Mouse (Mus musculus): Measurements from ENCODE around the gene Espl1. TPM values are rescaled to one million over a fixed set of nuclear protein-coding genes. Genes with fewer than 3 reads are reported as not detected.

Gene Espl1
- total RNA-seq, 2 experiments from 2014 or later, result 20.8 to 30.4 TPM

DNA sequence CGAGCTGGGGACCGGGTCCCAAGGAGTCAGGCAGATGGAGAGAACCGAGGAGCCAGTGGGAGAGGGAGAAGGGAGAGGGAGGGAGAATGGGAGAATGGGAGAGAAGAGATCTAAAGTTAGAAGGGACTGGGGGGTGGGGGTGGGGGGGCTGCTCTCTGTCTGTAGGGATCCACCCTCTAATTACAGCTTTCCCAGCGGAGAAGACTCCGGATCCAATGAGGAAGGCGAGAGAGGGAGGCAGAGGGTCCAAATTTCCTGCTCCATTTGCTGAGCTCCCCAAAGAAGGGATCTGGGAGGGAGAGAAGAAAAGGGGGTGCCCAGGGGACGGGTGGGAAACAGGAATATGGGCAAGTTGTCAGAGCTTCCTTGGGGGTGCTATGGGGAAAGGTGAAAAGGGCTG, 70.2 kb downstream of the Espl1 start:
- no peak for ATAC-seq (replicated peaks; ENCODE audit: poor library complexity, severe bottlenecking)

DNA sequence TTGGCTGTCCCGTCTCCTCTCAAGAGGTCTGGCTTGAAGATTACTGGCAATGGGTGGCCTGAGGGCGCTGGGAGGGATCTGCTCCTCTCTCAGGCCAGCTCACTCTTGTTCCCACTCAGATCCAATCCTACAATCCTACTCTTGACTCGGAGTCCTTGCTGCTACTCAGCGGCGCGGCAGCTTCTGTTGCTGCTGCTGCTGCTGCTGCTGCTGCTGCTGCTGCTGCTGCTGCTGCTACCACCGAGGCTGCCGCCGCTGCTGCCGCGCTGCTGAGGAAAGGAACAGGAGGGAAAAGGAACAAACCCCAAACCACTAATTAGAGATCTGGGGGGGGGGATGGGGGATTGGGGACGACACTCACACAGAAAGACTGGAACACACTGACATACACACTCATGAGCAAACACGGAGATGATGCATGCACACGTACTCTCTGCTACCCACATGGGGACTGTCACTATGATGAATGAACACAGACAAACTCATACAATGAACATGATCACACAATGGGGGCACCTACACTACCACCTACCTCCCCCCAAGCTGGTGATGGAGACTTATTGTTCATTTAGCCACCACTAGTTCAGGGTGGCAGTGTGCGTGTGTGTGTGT, 70.8 kb downstream of the Espl1 start, which contains the start of gene Sp7:
Sp7 (minus strand) TSS at position 450 of the 612 bp plus-strand sequence.
- ATAC-seq (replicated peaks; ENCODE audit: poor library complexity, severe bottlenecking), result 0 out of 2 replicates have a peak, but pooled peaks have one; percentile 11

DNA sequence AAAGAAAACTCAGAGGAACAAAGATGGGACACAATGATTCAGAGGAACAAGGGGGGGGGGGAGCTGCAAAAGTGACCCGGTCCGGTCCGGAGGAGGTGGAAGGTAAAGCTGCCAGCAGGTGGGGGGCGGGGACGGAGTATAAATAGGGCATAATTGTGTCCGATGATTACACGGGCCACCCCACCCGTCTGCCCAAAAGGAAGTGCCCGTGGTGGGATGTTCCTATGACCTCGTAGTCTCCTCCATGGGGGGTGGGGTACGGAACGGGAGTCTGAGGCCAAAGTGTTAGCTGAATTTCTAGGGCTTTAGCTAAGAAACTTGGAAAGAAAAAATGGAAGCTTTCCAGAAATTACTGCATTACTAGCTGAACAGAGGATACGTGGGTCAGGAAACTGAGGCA, 73.9 kb downstream of the Espl1 start:
- ATAC-seq (replicated peaks; ENCODE audit: poor library complexity, severe bottlenecking), result no peak

DNA sequence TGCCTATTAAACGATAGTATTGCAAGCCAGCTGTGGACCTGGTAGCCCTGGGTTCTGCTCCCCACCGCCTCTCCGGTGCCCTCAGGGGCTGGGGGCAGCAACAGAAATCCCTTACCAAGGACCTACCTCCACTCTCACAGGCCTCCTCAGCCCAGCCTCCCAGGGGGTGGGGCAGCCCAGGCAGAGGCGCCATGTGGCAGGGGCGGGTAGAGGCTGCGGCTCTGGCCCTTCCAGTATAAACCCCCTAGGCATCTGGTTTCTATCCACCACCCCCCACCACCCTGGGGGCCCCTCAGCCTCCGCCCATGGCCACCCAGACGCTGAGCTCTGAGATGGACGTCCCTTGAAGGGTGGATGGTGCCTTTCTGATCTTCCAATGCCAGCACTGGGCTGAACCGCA, 74.7 kb downstream of the Espl1 start:
- ATAC-seq (replicated peaks; ENCODE audit: poor library complexity, severe bottlenecking), result no peak

Other genes with a start within 250 kb of the Espl1 start
- gene Eif4b, start 222.5 kb upstream of the Espl1 start, total RNA-seq (2014; fragmentation: Nextera tagmentation), result 244 and 264 TPM in 2 replicates
- 450 TPM in 2 replicates for gene Eif4b, start 222.5 kb upstream of the Espl1 start, total RNA-seq (2017)
- 0.17 TPM in 1 of 2 replicates, not detected in the other for gene Tns2, start 195.9 kb upstream of the Espl1 start, total RNA-seq (2014; fragmentation: Nextera tagmentation)
- not detected in 2 replicates for gene Tns2, start 195.9 kb upstream of the Espl1 start, total RNA-seq (2017)
- 10.9 and 12.6 TPM in 2 replicates for gene Spryd3, start 160.0 kb upstream of the Espl1 start, total RNA-seq (2014; fragmentation: Nextera tagmentation)
- gene Spryd3, start 160.0 kb upstream of the Espl1 start, total RNA-seq (2017), result 13.2 and 24.2 TPM in 2 replicates
- not detected in 2 replicates for gene Igfbp6, start 151.9 kb upstream of the Espl1 start, total RNA-seq (2014; fragmentation: Nextera tagmentation)
- not detected in 2 replicates for gene Igfbp6, start 151.9 kb upstream of the Espl1 start, total RNA-seq (2017)
- gene Soat2, start 145.7 kb upstream of the Espl1 start, total RNA-seq (2014; fragmentation: Nextera tagmentation), result 0.85 and 0.97 TPM in 2 replicates
- 0.15 and 0.56 TPM in 2 replicates for gene Soat2, start 145.7 kb upstream of the Espl1 start, total RNA-seq (2017)
- gene Zfp740, start 93.0 kb upstream of the Espl1 start, total RNA-seq (2014; fragmentation: Nextera tagmentation), result 48.7 and 68.9 TPM in 2 replicates
- gene Zfp740, start 93.0 kb upstream of the Espl1 start, total RNA-seq (2017), result 23.8 and 27.8 TPM in 2 replicates
- gene Csad, start 91.5 kb upstream of the Espl1 start, total RNA-seq (2014; fragmentation: Nextera tagmentation), result 17.0 and 18.1 TPM in 2 replicates
- gene Csad, start 91.5 kb upstream of the Espl1 start, total RNA-seq (2017), result 7.5 and 23.4 TPM in 2 replicates
- gene Itgb7, start 64.3 kb upstream of the Espl1 start, total RNA-seq (2014; fragmentation: Nextera tagmentation), result 7.4 and 42.7 TPM in 2 replicates
- 15.2 and 31.6 TPM in 2 replicates for gene Itgb7, start 64.3 kb upstream of the Espl1 start, total RNA-seq (2017)
- gene Rarg, start 38.7 kb upstream of the Espl1 start, total RNA-seq (2014; fragmentation: Nextera tagmentation), result 7.5 and 11.5 TPM in 2 replicates
- gene Rarg, start 38.7 kb upstream of the Espl1 start, total RNA-seq (2017), result 2.0 and 3.4 TPM in 2 replicates
- gene Gm9918, start 25.7 kb upstream of the Espl1 start, total RNA-seq (2014; fragmentation: Nextera tagmentation), result not detected in 2 replicates
- gene Gm9918, start 25.7 kb upstream of the Espl1 start, total RNA-seq (2017), result not detected in 2 replicates
- 20.0 and 39.8 TPM in 2 replicates for gene Mfsd5, start 16.8 kb upstream of the Espl1 start, total RNA-seq (2014; fragmentation: Nextera tagmentation)
- gene Mfsd5, start 16.8 kb upstream of the Espl1 start, total RNA-seq (2017), result 16.1 and 29.4 TPM in 2 replicates
- gene Pfdn5, start 29.9 kb downstream of the Espl1 start, total RNA-seq (2014; fragmentation: Nextera tagmentation), result 299 and 314 TPM in 2 replicates
- gene Pfdn5, start 29.9 kb downstream of the Espl1 start, total RNA-seq (2017), result 366 and 404 TPM in 2 replicates
- 63.3 and 88.7 TPM in 2 replicates for gene Myg1, start 35.4 kb downstream of the Espl1 start, total RNA-seq (2014; fragmentation: Nextera tagmentation)
- gene Myg1, start 35.4 kb downstream of the Espl1 start, total RNA-seq (2017), result 55.1 and 59.9 TPM in 2 replicates
- 120 and 123 TPM in 2 replicates for gene Aaas, start 54.5 kb downstream of the Espl1 start, total RNA-seq (2014; fragmentation: Nextera tagmentation)
- gene Aaas, start 54.5 kb downstream of the Espl1 start, total RNA-seq (2017), result 147 and 153 TPM in 2 replicates
- not detected in 2 replicates for gene Sp7, start 70.9 kb downstream of the Espl1 start, total RNA-seq (2014; fragmentation: Nextera tagmentation)
- gene Sp7, start 70.9 kb downstream of the Espl1 start, total RNA-seq (2017), result not detected in 2 replicates
- gene Sp1, start 109.9 kb downstream of the Espl1 start, total RNA-seq (2014; fragmentation: Nextera tagmentation), result 59.6 and 71.6 TPM in 2 replicates
- gene Sp1, start 109.9 kb downstream of the Espl1 start, total RNA-seq (2017), result 52.0 and 56.1 TPM in 2 replicates
- not detected in 2 replicates for gene Amhr2, start 149.1 kb downstream of the Espl1 start, total RNA-seq (2014; fragmentation: Nextera tagmentation)
- gene Amhr2, start 149.1 kb downstream of the Espl1 start, total RNA-seq (2017), result not detected in 2 replicates
- gene Prr13, start 162.8 kb downstream of the Espl1 start, total RNA-seq (2014; fragmentation: Nextera tagmentation), result 75.2 and 97.2 TPM in 2 replicates
- 35.4 and 53.4 TPM in 2 replicates for gene Prr13, start 162.8 kb downstream of the Espl1 start, total RNA-seq (2017)
- 731 and 799 TPM in 2 replicates for gene Pcbp2, start 174.3 kb downstream of the Espl1 start, total RNA-seq (2014; fragmentation: Nextera tagmentation)
- gene Pcbp2, start 174.3 kb downstream of the Espl1 start, total RNA-seq (2017), result 213 and 218 TPM in 2 replicates
- gene Gm10337, start 207.5 kb downstream of the Espl1 start, total RNA-seq (2014; fragmentation: Nextera tagmentation), result 7.7 TPM in 1 of 2 replicates, not detected in the other
- gene Gm10337, start 207.5 kb downstream of the Espl1 start, total RNA-seq (2017), result not detected in 2 replicates
- 0.38 TPM in 1 of 2 replicates, not detected in the other for gene Map3k12, start 220.8 kb downstream of the Espl1 start, total RNA-seq (2014; fragmentation: Nextera tagmentation)
- 0.26 and 0.60 TPM in 2 replicates for gene Map3k12, start 220.8 kb downstream of the Espl1 start, total RNA-seq (2017)
- gene Tarbp2, start 221.9 kb downstream of the Espl1 start, total RNA-seq (2014; fragmentation: Nextera tagmentation), result 29.4 and 36.3 TPM in 2 replicates
- gene Tarbp2, start 221.9 kb downstream of the Espl1 start, total RNA-seq (2017), result 18.7 and 20.0 TPM in 2 replicates
- 12.9 and 19.4 TPM in 2 replicates for gene Npff, start 228.7 kb downstream of the Espl1 start, total RNA-seq (2014; fragmentation: Nextera tagmentation)
- 2.4 TPM in 1 of 2 replicates, not detected in the other for gene Npff, start 228.7 kb downstream of the Espl1 start, total RNA-seq (2017)

Data from granulocyte monocyte progenitor cell, adult 5-6 weeks (primary cell).